In the genomic region with DNA sequence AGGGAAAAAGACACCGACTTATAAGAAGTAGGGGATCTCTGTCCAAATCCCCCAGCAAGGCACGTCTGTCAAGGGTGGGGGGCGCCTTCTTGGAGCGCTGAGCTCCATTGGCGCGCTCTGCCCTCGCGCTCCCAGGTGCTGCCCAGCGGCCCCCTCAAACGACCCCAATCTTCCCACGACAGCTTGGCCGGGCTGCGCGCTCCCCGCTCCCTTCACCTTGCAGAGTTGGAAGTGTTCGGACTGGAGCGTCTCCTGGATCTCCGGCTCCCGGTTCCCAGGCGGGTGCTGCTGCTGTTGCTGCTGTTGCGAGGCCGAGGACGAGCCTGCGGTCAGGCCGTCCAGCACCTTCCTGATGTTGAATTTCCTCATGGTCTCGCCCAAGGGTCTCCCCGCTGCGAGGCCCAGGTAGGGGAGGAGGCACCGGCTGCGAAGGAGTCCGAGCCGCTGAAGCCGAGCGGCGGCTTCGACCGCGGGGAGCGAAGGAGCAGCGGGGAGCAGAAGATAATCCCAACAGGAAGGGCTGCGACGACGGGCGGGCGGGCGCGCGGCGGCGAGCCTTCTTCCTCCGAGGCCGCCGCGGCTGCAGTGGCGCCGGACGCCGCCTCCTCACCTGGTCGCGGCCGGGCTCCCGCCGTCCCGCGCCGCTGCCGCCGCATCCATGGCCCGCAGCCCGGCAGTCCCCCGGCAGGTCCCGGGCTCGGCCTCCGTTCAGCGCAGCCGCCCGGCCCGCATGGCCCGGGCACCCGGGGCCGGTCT, we compare ENCODE assay signal across 8 mouse cellular contexts. TPM values are rescaled to one million over a fixed set of nuclear protein-coding genes. Genes with fewer than 3 reads are reported as not detected.
DNase-seq lines count a peak whose midpoint lies in the region; ATAC-seq and TF ChIP-seq lines count a peak whose summit lies in the region.

No protein-coding gene starts in this region.

- no peaks in the 10 kb centered on the region for H3K36me3 ChIP-seq in forebrain, postnatal 0 days (ENCODE audit: insufficient read depth)
- H3K36me3 ChIP-seq in hindbrain, embryonic 16.5 days (ENCODE audit: control insufficient read depth, insufficient read depth, low read length): no peaks in the 10 kb centered on the region
- H3K36me3 ChIP-seq in limb, embryonic 10.5 days: no peaks in the 10 kb centered on the region
- H3K36me3 ChIP-seq in midbrain, embryonic 10.5 days: no peaks in the 10 kb centered on the region

- H3K9me3 ChIP-seq in forebrain, postnatal 0 days (ENCODE audit: low read length): no peaks in the 10 kb centered on the region
- no peaks in the 10 kb centered on the region for H3K9me3 ChIP-seq in hindbrain, embryonic 16.5 days (ENCODE audit: control insufficient read depth, low read length)
- H3K9me3 ChIP-seq in limb, embryonic 10.5 days (replicated peaks): no peaks in the 10 kb centered on the region
- H3K9me3 ChIP-seq in midbrain, embryonic 10.5 days (replicated peaks): no peaks in the 10 kb centered on the region

- no peak for TF ChIP-seq CTCF in cerebellum, adult 2 months (IDR thresholded peaks at IDR 0.05; ENCODE audit: borderline replicate concordance, insufficient read depth, low read depth, low read length)
- no peak for TF ChIP-seq CTCF in forebrain, postnatal 0 days (IDR thresholded peaks at IDR 0.05; ENCODE audit: low read depth)

- H3K4me1 ChIP-seq in cerebellum, adult 2 months (ENCODE audit: control insufficient read depth, insufficient read depth, low read length): no peaks in the 10 kb centered on the region
- 0 out of 2 replicates have a peak, but pooled peaks cover 4% of the 10 kb centered on the region for H3K4me1 ChIP-seq in forebrain, postnatal 0 days (ENCODE audit: insufficient read depth)
- H3K4me1 ChIP-seq in hindbrain, embryonic 16.5 days (ENCODE audit: control insufficient read depth, insufficient read depth, low read depth, low read length): peaks cover 14% of the 10 kb centered on the region
- peaks cover 19% of the 10 kb centered on the region for H3K4me1 ChIP-seq in limb, embryonic 10.5 days
- peaks cover 37% of the 10 kb centered on the region for H3K4me1 ChIP-seq in midbrain, embryonic 10.5 days

- no peak for TF ChIP-seq POLR2A in cerebellum, adult 2 months (IDR thresholded peaks at IDR 0.05; ENCODE audit: borderline replicate concordance, insufficient read depth, low read length)

- H3K27me3 ChIP-seq in cerebellum, adult 2 months (ENCODE audit: control insufficient read depth, insufficient read depth, low read length): no peaks in the 10 kb centered on the region
- no peaks in the 10 kb centered on the region for H3K27me3 ChIP-seq in forebrain, postnatal 0 days (ENCODE audit: insufficient read depth, low read length)
- H3K27me3 ChIP-seq in hindbrain, embryonic 16.5 days (replicated peaks; ENCODE audit: control insufficient read depth, insufficient read depth, low read length): no peaks in the 10 kb centered on the region
- no peaks in the 10 kb centered on the region for H3K27me3 ChIP-seq in limb, embryonic 10.5 days (ENCODE audit: low read depth, poor library complexity, severe bottlenecking)
- H3K27me3 ChIP-seq in midbrain, embryonic 10.5 days (ENCODE audit: low read depth, poor library complexity, severe bottlenecking): no peaks in the 10 kb centered on the region

- H3K4me3 ChIP-seq in cerebellum, adult 2 months (replicated peaks; ENCODE audit: insufficient read depth, low read depth, low read length): peak overlapping the region; percentile 87
- H3K4me3 ChIP-seq in forebrain, postnatal 0 days (ENCODE audit: low read depth, low read length): peak overlapping the region; percentile 85
- H3K4me3 ChIP-seq in hindbrain, embryonic 16.5 days (ENCODE audit: low read length): peak overlapping the region; percentile 94
- H3K4me3 ChIP-seq in limb, embryonic 10.5 days: peak overlapping the region; percentile 92
- H3K4me3 ChIP-seq in midbrain, embryonic 10.5 days: peak overlapping the region; percentile 86

- H3K4me2 ChIP-seq in forebrain, postnatal 0 days (ENCODE audit: low read depth): peak overlapping the region; percentile 89
- H3K4me2 ChIP-seq in hindbrain, embryonic 16.5 days (ENCODE audit: low read length): peak overlapping the region; percentile 96

- peak overlapping the region; percentile 97 for H3K27ac ChIP-seq in cerebellum, adult 2 months (ENCODE audit: insufficient read depth, low read length)
- peak overlapping the region; percentile 97 for H3K27ac ChIP-seq in forebrain, postnatal 0 days (ENCODE audit: low read depth, low read length)
- peak overlapping the region; percentile 99 for H3K27ac ChIP-seq in hindbrain, embryonic 16.5 days (ENCODE audit: low read depth, low read length)
- H3K27ac ChIP-seq in limb, embryonic 10.5 days: peak overlapping the region; percentile 97
- H3K27ac ChIP-seq in midbrain, embryonic 10.5 days (replicated peaks): peak overlapping the region; percentile 98

- peak overlapping the region; percentile 96 for H3K9ac ChIP-seq in forebrain, postnatal 0 days
- H3K9ac ChIP-seq in hindbrain, embryonic 16.5 days (ENCODE audit: low read depth, low read length): peak overlapping the region; percentile 99

- peak; percentile 18 for ATAC-seq in forebrain, postnatal 0 days
- peak; percentile 60 for ATAC-seq in hindbrain, embryonic 16.5 days

- under 1% methylated on average over 79 of the region's 81 CpGs for WGBS in cerebellum, adult 2 months
- WGBS in forebrain, postnatal 0 days: 2% methylated on average over 55 of the region's 81 CpGs
- under 1% methylated on average over 33 of the region's 81 CpGs for WGBS in hindbrain, embryonic 16.5 days
- WGBS in limb, embryonic 10.5 days: under 1% methylated on average over 72 of the region's 81 CpGs
- under 1% methylated on average over 77 of the region's 81 CpGs for WGBS in midbrain, embryonic 10.5 days

- peak; percentile 13 for DNase-seq in ovary, adult 18-20 months (ENCODE audit: low spot score)
- no peak for DNase-seq in ovary, postnatal 36 days (ENCODE audit: low spot score)
- peak in 1 of 2 experiments; percentile 73 for DNase-seq in cerebellum, adult 2 months
- peak; percentile 61 for DNase-seq in forebrain, postnatal 0 days
- DNase-seq in limb, embryonic 10.5 days (ENCODE audit: low spot score): peak; percentile 73
- peak; percentile 73 for DNase-seq in midbrain, embryonic 10.5 days (ENCODE audit: low spot score)
- DNase-seq in spleen, postnatal 14 days (ENCODE audit: low spot score in 2 of 2): peak; percentile 16 to 36

RNA-seq across cellular contexts. Expression of a gene that starts 0.4 kb away (rescaled TPM):
- 30.9 and 32.7 TPM in 2 replicates for polyA plus RNA-seq in cerebellum, adult 2 months (2012; rRNA removed)
- total RNA-seq in forebrain, postnatal 0 days (2014; rRNA removed): 38.2 and 46.0 TPM in 2 replicates
- polyA plus RNA-seq in forebrain, postnatal 0 days (2015; fragmentation: Nextera tagmentation; extraction: Ambion mirVana): 4.4 and 6.3 TPM in 2 replicates
- 7.3 and 7.9 TPM in 2 replicates for polyA plus RNA-seq in hindbrain, embryonic 16.5 days (2015; fragmentation: Nextera tagmentation; extraction: Ambion mirVana)
- 3.5 and 3.7 TPM in 2 replicates for polyA plus RNA-seq in limb, embryonic 10.5 days (2016; fragmentation: Nextera tagmentation; extraction: Ambion mirVana)
- 3.1 and 4.0 TPM in 2 replicates for polyA plus RNA-seq in midbrain, embryonic 10.5 days (2016; fragmentation: Nextera tagmentation; extraction: Ambion mirVana)
